Mouse (Mus musculus) activated CD4-positive, CD25-positive, alpha-beta regulatory T cell (primary cell): Measurements from ENCODE around the gene Banp. TPM values are rescaled to one million over a fixed set of nuclear protein-coding genes. Genes with fewer than 3 reads are reported as not detected.

Experiments used
- polyA plus RNA-seq, 2 experiments: library from polyadenylated mRNA; unstranded; fragments of 100-300 nt; shearing (Covaris generic); gene quantifications; one replicate each; pipeline ENCODE4 v1.2.1; 2017

Banp gene
- 10 to 100 TPM; 23.6 to 40.6 TPM for polyA plus RNA-seq

GRCm38 (mm10) chr8:121949222-121949800 is at the start of gene Banp:
Gene Banp (plus strand): TSS chr8:121949750.

GRCm38 (mm10) chr8:121907587-121908248 is 41.8 kb upstream of the Banp start, which contains the start of gene Slc7a5:
Gene Slc7a5 (minus strand): TSS chr8:121907694.

GRCm38 (mm10) chr8:121944831-121945230 is 4.7 kb upstream of the Banp start, which contains the start of gene Car5a:
Gene Car5a (minus strand): TSS chr8:121944904.

Other genes starting within 250 kb of the Banp start
- gene Jph3, start 220.1 kb upstream of the Banp start, polyA plus RNA-seq: under 1 TPM; 0.10 to 0.12 TPM
- 10 to 100 TPM; 30.1 to 35.6 TPM for gene Klhdc4, start 120.2 kb upstream of the Banp start, polyA plus RNA-seq
- gene Slc7a5, start 42.1 kb upstream of the Banp start, polyA plus RNA-seq: 10 to 100 TPM; 24.8 to 30.4 TPM
- gene Car5a, start 4.8 kb upstream of the Banp start, polyA plus RNA-seq: under 1 TPM in 1 of 2 experiments, not detected in 1; 0.63 TPM